Mouse (Mus musculus) CH12.LX (cell line): ENCODE data around the gene Olfr691.

ENCODE experiments used
- CHD2 ChIP-seq: IDR thresholded peaks from 2 replicates; pipeline ENCODE4 v1.6.1; 2011; ENCODE audit warnings: low read length, improper control_type of control experiment
- CTCF ChIP-seq, 2 experiments: IDR thresholded peaks in 1 of 2; conservative IDR thresholded peaks in 1 of 2; 2 replicates each; pipeline ENCODE4 v1.5.1; 2011 to 2012; ENCODE audit warnings: low read depth in 2 of 2, low read length in 2 of 2, improper control_type of control experiment in 1 of 2, inconsistent platforms in 1 of 2, mild to moderate bottlenecking in 1 of 2, moderate library complexity in 1 of 2
- EP300 ChIP-seq: IDR thresholded peaks from 2 replicates; pipeline ENCODE4 v1.6.1; 2011; ENCODE audit warnings: low read length, improper control_type of control experiment
- HCFC1 ChIP-seq: IDR thresholded peaks from 2 replicates; pipeline ENCODE4 v1.6.1; 2012; ENCODE audit warnings: low read depth, mild to moderate bottlenecking, inconsistent platforms, low read length, improper control_type of control experiment
- MAZ ChIP-seq: IDR thresholded peaks from 2 replicates; pipeline ENCODE4 v1.6.1; 2012; ENCODE audit warnings: low read depth, mild to moderate bottlenecking, inconsistent platforms, low read length, improper control_type of control experiment, moderate library complexity
- POLR2A ChIP-seq: IDR thresholded peaks from 2 replicates; pipeline ENCODE4 v1.6.1; 2011; ENCODE audit warnings: low read depth, mild to moderate bottlenecking, improper control_type of control experiment, low read length
- POLR2AphosphoS2 ChIP-seq: IDR thresholded peaks from 2 replicates; pipeline ENCODE4 v1.6.1; 2011; ENCODE audit warnings: low read depth, low read length, improper control_type of control experiment
- SIN3A ChIP-seq: IDR thresholded peaks from 2 replicates; pipeline ENCODE4 v1.6.1; 2012; ENCODE audit warnings: low read length, improper control_type of control experiment, inconsistent platforms
- TBP ChIP-seq: conservative IDR thresholded peaks from 2 replicates; pipeline ENCODE4 v1.6.1; 2011; ENCODE audit warnings: low read depth, low read length, improper control_type of control experiment
- UBTF ChIP-seq: IDR thresholded peaks from 2 replicates; pipeline ENCODE4 v1.6.1; 2012; ENCODE audit warnings: low read depth, mild to moderate bottlenecking, inconsistent platforms, low read length, improper control_type of control experiment, moderate library complexity
- USF2 ChIP-seq: conservative IDR thresholded peaks from 2 replicates; pipeline ENCODE4 v1.6.1; 2011; ENCODE audit warnings: low read depth, low read length, improper control_type of control experiment
- ZMIZ1 ChIP-seq: IDR thresholded peaks from 2 replicates; pipeline ENCODE4 v1.6.1; 2012; ENCODE audit warnings: low read depth, mild to moderate bottlenecking, inconsistent platforms, low read length, improper control_type of control experiment
- ZNF384 ChIP-seq: IDR thresholded peaks from 2 replicates; pipeline ENCODE4 v1.6.1; 2012; ENCODE audit warnings: low read depth, low read length, improper control_type of control experiment, inconsistent platforms

DNA sequence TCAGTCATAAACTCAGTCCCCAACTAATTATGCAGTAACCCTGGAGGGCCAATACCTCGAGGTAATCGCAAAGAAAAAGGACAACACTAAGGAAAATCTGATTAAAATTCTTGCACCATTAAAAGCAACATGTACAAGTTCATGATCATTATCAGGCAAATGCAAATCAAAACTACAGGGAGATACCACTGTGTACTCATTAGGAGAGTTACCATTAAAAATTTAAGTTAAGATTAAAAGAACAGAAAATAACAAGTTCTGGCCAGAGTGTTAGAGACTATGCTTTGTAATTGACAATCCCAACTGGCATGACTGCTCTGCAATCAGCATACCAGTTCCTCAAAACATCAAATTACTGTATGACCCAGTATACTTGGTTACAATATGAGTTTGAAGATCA is 682 bp upstream of the Olfr691 start:
- TF ChIP-seq ZNF384 (no peak), CHD2 (no peak), SIN3A (no peak), CTCF (conservative IDR thresholded peaks at IDR 0.05 in 1 of 2, IDR thresholded peaks at IDR 0.05 in 1 of 2; ENCODE audit: low read depth in 2 of 2, low read length in 2 of 2) (no peak), POLR2A (no peak), MAZ (no peak), HCFC1 (no peak), TBP (no peak), POLR2AphosphoS2 (no peak), EP300 (no peak), ZMIZ1 (no peak), USF2 (no peak), UBTF (no peak)
